Mouse (Mus musculus) stomach, postnatal 0 days (tissue): Measurements from ENCODE around the gene Rabgap1. TPM values are rescaled to one million over a fixed set of nuclear protein-coding genes. Genes with fewer than 3 reads are reported as not detected.

ENCODE experiments used
- ATAC-seq: fragments of 200-750 bp; cut with Nextera tagmentation; 2 replicates; pipeline ENCODE4 v1.8.0; 2017; ENCODE audit not compliant: low FRiP score, low TSS enrichment
- DNase-seq: peaks from one replicate; pipeline ENCODE4 v3.0.0-alpha.2; 2016; ENCODE audit warnings: low spot score
- H3K27ac ChIP-seq: fragments of 300-500 bp; sonication (generic); replicated peaks from 2 replicates; pipeline ENCODE4 v1.5.1; 2014; ENCODE audit warnings: mild to moderate bottlenecking, control low read depth
- H3K27me3 ChIP-seq: fragments of 300-500 bp; sonication (generic); 2 replicates; pipeline ENCODE4 v1.6.1; 2014; ENCODE audit warnings: low read length; ENCODE audit not compliant: control insufficient read depth, insufficient read depth
- H3K36me3 ChIP-seq: fragments of 300-500 bp; sonication (generic); 2 replicates; pipeline ENCODE4 v1.6.1; 2014; ENCODE audit warnings: low read length, mixed read lengths; ENCODE audit not compliant: control insufficient read depth, insufficient read depth
- H3K4me1 ChIP-seq: fragments of 300-500 bp; sonication (generic); replicated peaks from 2 replicates; pipeline ENCODE4 v1.6.1; 2014; ENCODE audit warnings: antibody characterized with exemption; ENCODE audit not compliant: control insufficient read depth, insufficient read depth
- H3K4me2 ChIP-seq: fragments of 300-500 bp; sonication (generic); replicated peaks from 2 replicates; pipeline ENCODE4 v1.6.1; 2014; ENCODE audit warnings: low read depth, mild to moderate bottlenecking, control low read depth, moderate library complexity
- H3K4me3 ChIP-seq: fragments of 300-500 bp; sonication (generic); 2 replicates; pipeline ENCODE4 v1.5.1; 2014; ENCODE audit warnings: low read depth, low read length, control low read depth
- H3K9ac ChIP-seq: fragments of 300-500 bp; sonication (generic); 2 replicates; pipeline ENCODE4 v1.6.1; 2014; ENCODE audit warnings: mild to moderate bottlenecking, low read length, control low read depth, mixed read lengths
- H3K9me3 ChIP-seq: fragments of 300-500 bp; sonication (generic); 2 replicates; pipeline ENCODE4 v1.6.1; 2016; ENCODE audit warnings: low read length; ENCODE audit not compliant: control insufficient read depth
- CTCF ChIP-seq: IDR thresholded peaks from 2 replicates; pipeline ENCODE4 v1.5.1; 2016; ENCODE audit warnings: antibody characterized with exemption, low read depth, mild to moderate bottlenecking, moderate library complexity
- EP300 ChIP-seq: optimal IDR thresholded peaks from 2 replicates; pipeline ENCODE3; 2016; ENCODE audit warnings: antibody characterized with exemption
- WGBS: fragments of 180-500 bp; shearing (Covaris S2); extraction: QIAGEN DNeasy Blood & Tissue Kit; methylation state at CpG from one replicate; pipeline ENCODE4 v1.1.7; 2014; 5-methylcytosine and 5-hydroxymethylcytosine counted together
- polyA plus RNA-seq: library from polyadenylated mRNA; unstranded; fragments of >200 nt; fragmentation: Nextera tagmentation; extraction: Ambion mirVana; gene quantifications from 2 replicates; pipeline ENCODE4 v1.2.1, GENCODE M21; 2015

Gene Rabgap1
- polyA plus RNA-seq, 1 experiment from 2014 or later = 17.4 TPM

- Histone ChIP-seq H3K4me1 (peaks cover 2% of the 10 kb centered on the region; the same call in 1 of the 2 replicates), H3K36me3 (no peaks in the 10 kb centered on the region), H3K4me2 (no peak overlapping the region), H3K9me3 (no peaks in the 10 kb centered on the region), H3K27ac (no peak overlapping the region), H3K4me3 (no peak overlapping the region), H3K27me3 (no peaks in the 10 kb centered on the region), H3K9ac (no peak overlapping the region)
- 86% methylated on average over 2 of the region's 2 CpGs for WGBS
- no peak for ATAC-seq
- no peak for DNase-seq
- TF ChIP-seq CTCF = no peak
- no peak for TF ChIP-seq EP300
Observed at GRCm38 (mm10) chr2:37572141-37572540, 129.1 kb downstream of the Rabgap1 start.

DNA sequence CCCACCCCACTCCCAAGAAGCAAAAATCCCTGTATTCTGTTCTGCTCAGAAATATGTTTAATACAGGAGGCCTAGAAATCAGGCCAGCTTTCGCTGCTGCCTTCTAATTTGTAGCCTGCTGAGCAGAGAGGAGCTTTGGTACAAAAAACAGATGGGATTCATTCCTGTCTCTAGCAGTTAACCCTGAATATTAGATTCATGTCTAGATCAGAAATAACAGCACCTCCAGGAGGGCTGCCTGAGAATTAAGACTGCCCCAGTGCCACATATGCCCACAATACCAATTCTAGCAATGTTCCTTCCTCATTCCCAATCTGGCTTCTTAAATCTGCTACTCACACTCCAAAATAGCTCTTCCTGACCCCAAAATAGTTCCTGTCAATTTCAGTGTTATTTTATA, 133.6 kb downstream of the Rabgap1 start:
- ATAC-seq = no peak
- H3K36me3 ChIP-seq = no peaks in the 10 kb centered on the region
- no peaks in the 10 kb centered on the region for H3K4me1 ChIP-seq
- no peak overlapping the region for H3K27ac ChIP-seq
- DNase-seq = no peak
- H3K4me2 ChIP-seq = no peak overlapping the region
- H3K4me3 ChIP-seq = no peak overlapping the region
- no peak overlapping the region for H3K9ac ChIP-seq
- no peaks in the 10 kb centered on the region for H3K27me3 ChIP-seq
- 85% methylated on average over 1 of the region's 1 CpGs for WGBS
- no peaks in the 10 kb centered on the region for H3K9me3 ChIP-seq
- TF ChIP-seq EP300 = no peak
- no peak for TF ChIP-seq CTCF

- Histone ChIP-seq H3K27me3 (no peaks in the 10 kb centered on the region), H3K4me1 (no peaks in the 10 kb centered on the region), H3K9me3 (no peaks in the 10 kb centered on the region), H3K36me3 (no peaks in the 10 kb centered on the region), H3K27ac (no peak overlapping the region), H3K4me2 (no peak overlapping the region), H3K9ac (no peak overlapping the region), H3K4me3 (no peak overlapping the region)
- 84% methylated on average over 2 of the region's 2 CpGs for WGBS
- DNase-seq (no peak), ATAC-seq (no peak)
- TF ChIP-seq CTCF (no peak), EP300 (no peak)
Observed at GRCm38 (mm10) chr2:37578185-37578584, 135.1 kb downstream of the Rabgap1 start.

- ATAC-seq (peak; percentile 59; the same call in 1 of the 2 replicates), DNase-seq (no peak)
- H3K4me1 ChIP-seq = no peaks in the 10 kb centered on the region
- no peaks in the 10 kb centered on the region for H3K9me3 ChIP-seq
- no peak overlapping the region for H3K4me3 ChIP-seq
- no peak overlapping the region for H3K9ac ChIP-seq
- H3K4me2 ChIP-seq = no peak overlapping the region
- no peaks in the 10 kb centered on the region for H3K36me3 ChIP-seq
- H3K27ac ChIP-seq = no peak overlapping the region
- no peaks in the 10 kb centered on the region for H3K27me3 ChIP-seq
- TF ChIP-seq EP300 = no peak
- TF ChIP-seq CTCF = no peak
Observed at GRCm38 (mm10) chr2:37587919-37588318, 144.8 kb downstream of the Rabgap1 start.

Other genes with a start within 250 kb of the Rabgap1 start
- not detected in 2 replicates for gene Olfr366, start 231.7 kb upstream of the Rabgap1 start, polyA plus RNA-seq
- gene Olfr368, start 116.8 kb upstream of the Rabgap1 start, polyA plus RNA-seq = not detected in 2 replicates
- 26.8 and 27.1 TPM in 2 replicates for gene Pdcl, start 83.9 kb upstream of the Rabgap1 start, polyA plus RNA-seq
- gene Rc3h2, start 20.4 kb upstream of the Rabgap1 start, polyA plus RNA-seq = 5.5 and 5.7 TPM in 2 replicates
- 1.7 and 1.9 TPM in 2 replicates for gene Zbtb26, start 144 bp upstream of the Rabgap1 start, polyA plus RNA-seq
- 3.1 and 3.2 TPM in 2 replicates for gene Zbtb6, start 108 bp upstream of the Rabgap1 start, polyA plus RNA-seq
- 0.29 and 0.69 TPM in 2 replicates for gene Gpr21, start 73.1 kb downstream of the Rabgap1 start, polyA plus RNA-seq